22 mouse cellular contexts compared by ENCODE assay signal in genomic region chr3:52522886-52523285, GRCm38 (mm10).
DNase-seq lines count a peak whose midpoint lies in the region; ATAC-seq lines count a peak whose summit lies in the region.
"Had no signal": no experiment of that assay in that cellular context is flagged by ENCODE, and none has a peak within 500 bp of the region (broad histone marks: within the 10 kb centered on the region; RNA-seq: fewer than 3 reads in every experiment).

No protein-coding gene starts in this region.

- no peak overlapping the region for H3K4me3 ChIP-seq in limb, embryonic 10.5 days
- H3K4me3 ChIP-seq: heart, embryonic 12.5 days; hindbrain, embryonic 12.5 days had no signal

- no peaks in the 10 kb centered on the region for H3K9me3 ChIP-seq in limb, embryonic 10.5 days (replicated peaks)
- H3K9me3 ChIP-seq: heart, embryonic 12.5 days; hindbrain, embryonic 12.5 days had no signal

- no peak overlapping the region for H3K27ac ChIP-seq in limb, embryonic 10.5 days
- H3K27ac ChIP-seq: hindbrain, embryonic 12.5 days had no signal

- no peaks in the 10 kb centered on the region for H3K27me3 ChIP-seq in limb, embryonic 10.5 days (ENCODE audit: low read depth, poor library complexity, severe bottlenecking)
- H3K27me3 ChIP-seq: heart, embryonic 12.5 days; hindbrain, embryonic 12.5 days had no signal

- peak; percentile 74 for ATAC-seq in CD4-positive, CD25-positive, alpha-beta regulatory T cell, adult 4 months
- ATAC-seq: liver, postnatal 0 days; midbrain, embryonic 16.5 days had no signal

- WGBS in limb, embryonic 10.5 days = 89% methylated on average over 12 of the region's 12 CpGs

- DNase-seq in T-cell, adult 2 months (ENCODE audit: low spot score) = peak; percentile 40
- DNase-seq in naive thymus-derived CD4-positive, alpha-beta T cell, adult 2 months (ENCODE audit: low read depth) = peak; percentile 62
- peak; percentile 82 to 85 for DNase-seq in thymus, postnatal 10 days (ENCODE audit: low spot score in 2 of 2)
- no peak for DNase-seq in adrenal gland, postnatal 4 days (ENCODE audit: low spot score in 2 of 2)
- no peak for DNase-seq in right cerebral cortex, postnatal 10 days (ENCODE audit: low spot score in 2 of 2)
- no peak for DNase-seq in urinary bladder, adult 2 months (ENCODE audit: low spot score)
- no peak for DNase-seq in limb, embryonic 10.5 days (ENCODE audit: low spot score)
- DNase-seq: adrenal gland, adult 2 months; cerebellum, adult 11 months; cerebellum, postnatal 25 days; embryo, embryonic 11 days; gastrocnemius, postnatal 10 days; heart, adult 11 months; heart, postnatal 14 days; layer of hippocampus, postnatal 36 days; liver; liver, postnatal 0 days; lung, postnatal 14 days had no signal

- peaks cover 9% of the 10 kb centered on the region for H3K4me1 ChIP-seq in limb, embryonic 10.5 days
- H3K4me1 ChIP-seq: hindbrain, embryonic 12.5 days had no signal

- no peaks in the 10 kb centered on the region for H3K36me3 ChIP-seq in limb, embryonic 10.5 days
- H3K36me3 ChIP-seq: heart, embryonic 12.5 days; hindbrain, embryonic 12.5 days had no signal

Comparison
In these comparisons a context has a peak if more than half of its experiments do, and no peak if none do; other contexts are left out.
1. DNase-seq: peak in T-cell, adult 2 months (single experiment), naive thymus-derived CD4-positive, alpha-beta T cell, adult 2 months (single experiment) and thymus, postnatal 10 days (2 of 2); none in adrenal gland, postnatal 4 days (0 of 2), right cerebral cortex, postnatal 10 days (0 of 2), urinary bladder, adult 2 months (single experiment) and limb, embryonic 10.5 days (single experiment).